Mouse (Mus musculus) left cerebral cortex, adult 11 months (tissue): ENCODE measurements around the gene Slc4a1.
"Not testable (repeated sequence)": the region's sequence is repeated elsewhere in the genome, so short reads cannot be mapped to it uniquely, and the experiment has no call there.

Experiments
- DNase-seq: peaks from one replicate; pipeline ENCODE4 v3.0.0; 2022; ENCODE audit warnings: low spot score

Slc4a1 gene

GRCm38 (mm10) chr11:102366103-102366502, at the start of gene Slc4a1:
TSS of gene Slc4a1 (minus strand) at chr11:102366203.
- not testable (repeated sequence) for DNase-seq

- no peak for DNase-seq
Observed at GRCm38 (mm10) chr11:102415034-102415802, 49.2 kb upstream of the Slc4a1 start.

- DNase-seq: no peak
Observed at GRCm38 (mm10) chr11:102413059-102413458, 47.1 kb upstream of the Slc4a1 start.

GRCm38 (mm10) chr11:102411704-102412103, 45.7 kb upstream of the Slc4a1 start:
- peak; percentile 82 for DNase-seq

- DNase-seq: no peak
Observed at GRCm38 (mm10) chr11:102411061-102411460, 45.1 kb upstream of the Slc4a1 start.

GRCm38 (mm10) chr11:102410345-102410744, 44.3 kb upstream of the Slc4a1 start:
- not testable (repeated sequence) for DNase-seq

GRCm38 (mm10) chr11:102409795-102410330, 43.9 kb upstream of the Slc4a1 start:
- DNase-seq: no peak

- no peak for DNase-seq
Observed at GRCm38 (mm10) chr11:102408888-102409794, 43.1 kb upstream of the Slc4a1 start.

- peak; percentile 96 for DNase-seq
Observed at GRCm38 (mm10) chr11:102408344-102408876, 42.4 kb upstream of the Slc4a1 start.

GRCm38 (mm10) chr11:102407834-102408215, 41.8 kb upstream of the Slc4a1 start, which contains the start of gene Slc25a39:
TSS of gene Slc25a39 (minus strand) at chr11:102407946.
- no peak for DNase-seq

- DNase-seq: peak; percentile 81
Observed at GRCm38 (mm10) chr11:102406900-102407833, 41.2 kb upstream of the Slc4a1 start.

GRCm38 (mm10) chr11:102406401-102406800, 40.4 kb upstream of the Slc4a1 start:
- no peak for DNase-seq

GRCm38 (mm10) chr11:102405544-102406285, 39.7 kb upstream of the Slc4a1 start:
- DNase-seq: no peak

- no peak for DNase-seq
Observed at GRCm38 (mm10) chr11:102404161-102405010, 38.4 kb upstream of the Slc4a1 start.

- DNase-seq: no peak
Observed at GRCm38 (mm10) chr11:102403657-102404056, 37.7 kb upstream of the Slc4a1 start.

GRCm38 (mm10) chr11:102401898-102402500, 36.0 kb upstream of the Slc4a1 start:
- DNase-seq: no peak

- DNase-seq: no peak
Observed at GRCm38 (mm10) chr11:102400513-102401084, 34.6 kb upstream of the Slc4a1 start.

GRCm38 (mm10) chr11:102399610-102400072, 33.6 kb upstream of the Slc4a1 start:
- no peak for DNase-seq

GRCm38 (mm10) chr11:102399107-102399506, 33.1 kb upstream of the Slc4a1 start:
- no peak for DNase-seq
